Mouse (Mus musculus) cerebral cortex, adult 2 months (tissue): ENCODE data around the gene Ankrd10.

Experiments
- WGBS: fragments of 180-500 bp; shearing (Covaris S2); methylation state at CpG from one replicate; pipeline ENCODE4 v1.1.7; 2018; 5-methylcytosine and 5-hydroxymethylcytosine counted together

The Ankrd10 gene

GRCm38 (mm10) chr8:11635611-11636081 lies at the start of gene Ankrd10:
Gene Ankrd10, minus strand, starts transcription at chr8:11635757.
- WGBS, result under 1% methylated on average over 40 of the region's 40 CpGs

DNA sequence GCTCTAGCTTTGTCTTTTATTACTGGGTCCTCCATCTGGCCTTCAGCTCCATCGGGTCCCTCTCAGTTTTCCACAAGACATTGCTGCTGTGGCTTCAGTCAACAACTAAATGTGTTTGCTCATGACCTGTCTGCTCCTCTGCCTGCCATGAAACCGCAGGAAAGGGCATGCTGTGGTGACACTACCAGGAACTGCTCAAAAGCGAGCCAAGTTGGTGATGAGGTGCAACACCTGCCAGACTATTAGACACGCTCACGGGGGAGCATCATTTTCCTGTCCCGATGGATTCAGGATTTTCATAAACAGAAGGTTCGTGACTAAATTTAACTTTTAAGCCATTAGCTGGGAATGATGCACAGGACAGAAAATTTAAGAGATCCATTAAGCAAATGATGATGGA lies 49.0 kb upstream of the Ankrd10 start:
- WGBS, result 92% methylated on average over 7 of the region's 7 CpGs

- 80% methylated on average over 2 of the region's 2 CpGs for whole genome bisulfite sequencing
Measured at GRCm38 (mm10) chr8:11668308-11668707, 32.8 kb upstream of the Ankrd10 start.

- WGBS, result 59% methylated on average over 20 of the region's 20 CpGs
Measured at GRCm38 (mm10) chr8:11666023-11666716, 30.6 kb upstream of the Ankrd10 start.

DNA sequence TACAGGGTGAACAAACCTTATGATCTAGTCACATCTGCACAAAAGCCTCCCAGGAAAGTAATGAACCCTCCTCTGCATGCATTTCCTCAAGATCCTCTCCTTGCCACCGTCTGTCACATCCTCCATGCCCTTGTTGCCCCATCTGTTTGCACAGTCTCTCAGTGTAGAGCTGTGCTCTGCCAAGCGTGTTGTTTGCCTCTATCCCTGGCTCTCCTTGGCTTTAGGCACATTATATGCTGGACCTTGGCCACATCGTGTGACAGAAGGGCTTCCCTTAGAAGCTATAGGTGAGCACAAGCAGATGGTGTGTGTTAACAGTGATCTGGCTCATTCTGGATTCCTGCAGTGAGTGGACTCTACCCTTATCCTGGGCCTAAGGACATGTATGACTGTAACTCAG lies 26.4 kb upstream of the Ankrd10 start:
- WGBS, result 70% methylated on average over 3 of the region's 3 CpGs

DNA sequence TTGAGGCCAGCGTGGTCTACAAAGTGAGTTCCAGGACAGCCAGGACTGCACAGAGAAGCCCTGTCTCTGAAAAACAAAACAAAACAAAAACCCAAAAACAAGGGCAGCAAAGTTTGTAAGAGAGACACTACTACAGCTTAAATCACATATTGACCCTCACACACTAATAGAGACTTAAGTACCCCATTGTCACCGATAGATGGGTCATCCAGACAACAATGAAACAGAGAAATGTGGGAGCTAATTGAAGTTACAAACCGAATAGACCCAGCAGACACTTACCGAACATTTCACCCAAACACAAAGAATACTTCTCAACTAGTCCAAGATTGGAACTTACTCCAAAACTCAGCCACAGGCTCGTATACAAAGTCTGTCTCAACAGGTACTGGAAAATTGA lies 14.5 kb upstream of the Ankrd10 start:
- 92% methylated on average over 5 of the region's 5 CpGs for WGBS

DNA sequence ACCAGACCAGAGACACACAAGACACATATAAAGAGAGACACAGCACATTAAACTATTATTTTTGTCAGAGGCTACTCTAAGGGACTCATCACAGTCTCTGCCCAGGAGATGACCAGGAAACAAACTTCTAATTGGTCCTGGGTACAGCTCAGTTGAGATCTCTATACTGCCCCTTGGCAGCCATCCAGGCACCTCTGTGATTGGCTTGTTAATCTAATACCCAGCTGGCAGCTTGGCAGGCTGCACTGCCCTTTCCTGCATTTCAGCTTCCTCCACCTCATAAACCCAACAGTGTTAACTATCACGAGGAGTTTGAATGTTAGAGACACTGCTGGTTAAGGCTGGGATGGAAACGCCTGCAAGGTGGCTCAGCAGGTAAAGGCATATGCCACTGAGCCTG lies 7.6 kb upstream of the Ankrd10 start:
- WGBS, result 74% methylated on average over 2 of the region's 2 CpGs

GRCm38 (mm10) chr8:11640606-11641005 lies 5.0 kb upstream of the Ankrd10 start:
- 80% methylated on average over 2 of the region's 2 CpGs for WGBS

DNA sequence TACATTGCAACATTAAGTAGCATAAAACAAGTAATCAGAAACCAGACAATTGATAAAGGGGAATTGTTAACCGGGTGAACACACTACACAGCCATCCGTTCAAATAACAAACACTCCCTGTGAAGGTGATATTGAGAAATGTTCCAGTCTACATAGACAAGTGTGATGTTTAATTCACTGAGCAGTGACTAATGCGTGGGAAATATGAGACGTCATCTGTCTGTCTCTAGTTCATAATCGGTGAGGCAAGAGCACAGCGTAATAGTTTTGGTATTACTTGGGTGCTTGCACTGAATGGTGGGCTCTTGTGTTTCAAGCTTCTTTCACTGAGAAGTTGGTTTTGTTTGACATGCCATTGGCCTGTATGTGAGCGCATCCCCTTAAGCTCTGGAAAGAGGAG lies 2.0 kb upstream of the Ankrd10 start:
- WGBS, result 81% methylated on average over 7 of the region's 7 CpGs

DNA sequence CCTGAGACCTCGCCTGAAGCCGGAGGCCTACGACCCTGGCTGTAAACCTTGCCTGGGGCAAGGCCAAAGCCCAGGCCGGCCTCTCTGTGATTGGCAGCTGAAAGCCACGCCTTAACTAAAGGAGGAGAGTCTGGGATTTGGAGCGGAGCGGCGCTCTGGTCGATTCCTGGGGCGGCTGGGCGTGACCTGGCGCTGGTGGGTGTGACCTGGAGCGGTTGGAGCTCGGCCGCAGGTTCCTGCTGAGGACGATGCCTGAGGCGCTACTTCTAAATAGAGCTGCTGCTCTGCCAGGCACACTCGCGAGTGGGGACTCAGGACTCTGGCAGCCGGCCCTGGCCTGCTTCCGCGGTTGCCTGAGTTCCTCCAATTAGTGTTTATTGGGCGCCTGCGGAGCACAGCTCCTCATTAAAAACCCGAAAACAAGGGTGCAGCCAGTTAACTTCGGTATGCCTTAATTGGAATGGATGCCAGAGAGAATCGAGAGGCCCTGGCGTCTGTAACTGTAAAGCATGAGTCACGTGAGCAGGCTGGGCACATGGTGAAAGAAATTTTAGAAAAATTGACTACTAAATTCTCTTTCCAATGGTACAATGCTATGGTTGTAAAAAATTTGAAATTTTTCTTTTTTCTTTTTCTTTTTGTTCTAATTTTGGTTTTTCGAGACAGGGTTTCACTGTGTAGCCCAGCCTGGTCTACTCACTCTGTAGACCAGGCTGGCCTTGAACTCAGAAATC lies 934 bp upstream of the Ankrd10 start:
- WGBS, result 3% methylated on average over 30 of the region's 30 CpGs

GRCm38 (mm10) chr8:11635012-11635577 lies 462 bp downstream of the Ankrd10 start:
- WGBS, result under 1% methylated on average over 67 of the region's 70 CpGs

DNA sequence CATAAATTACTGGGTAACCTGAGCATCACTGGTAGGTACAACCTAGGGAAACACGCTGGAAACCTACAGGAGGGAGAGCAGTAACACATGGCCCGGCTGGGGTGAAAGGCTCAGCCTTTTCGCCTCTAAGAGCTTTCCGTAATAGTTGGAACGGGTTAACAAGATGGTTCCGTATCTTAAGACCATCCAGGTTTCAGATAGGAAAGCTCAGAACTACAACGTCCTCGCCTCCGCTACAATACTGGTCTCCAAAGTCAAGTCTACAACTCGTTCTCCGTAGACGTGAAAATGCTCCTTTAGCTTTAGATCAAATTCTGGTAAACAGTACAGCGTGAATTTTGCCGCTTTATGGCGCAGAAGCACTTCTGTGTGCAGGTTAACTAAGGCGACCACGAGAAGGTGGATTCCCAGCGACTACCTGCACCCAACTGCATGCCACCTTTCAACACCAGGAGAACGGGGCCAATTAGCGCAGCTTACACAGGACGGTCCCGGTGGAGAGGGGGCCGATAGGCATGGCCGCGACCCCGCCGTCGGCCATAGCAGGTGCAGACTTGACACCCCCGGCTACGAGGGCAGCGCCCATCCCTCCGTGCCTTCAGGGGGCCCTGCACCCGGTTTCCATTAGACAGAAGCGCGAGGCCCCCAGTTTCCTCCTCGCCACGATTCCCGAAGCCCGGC lies 1.1 kb downstream of the Ankrd10 start:
- WGBS, result 3% methylated on average over 39 of the region's 39 CpGs

DNA sequence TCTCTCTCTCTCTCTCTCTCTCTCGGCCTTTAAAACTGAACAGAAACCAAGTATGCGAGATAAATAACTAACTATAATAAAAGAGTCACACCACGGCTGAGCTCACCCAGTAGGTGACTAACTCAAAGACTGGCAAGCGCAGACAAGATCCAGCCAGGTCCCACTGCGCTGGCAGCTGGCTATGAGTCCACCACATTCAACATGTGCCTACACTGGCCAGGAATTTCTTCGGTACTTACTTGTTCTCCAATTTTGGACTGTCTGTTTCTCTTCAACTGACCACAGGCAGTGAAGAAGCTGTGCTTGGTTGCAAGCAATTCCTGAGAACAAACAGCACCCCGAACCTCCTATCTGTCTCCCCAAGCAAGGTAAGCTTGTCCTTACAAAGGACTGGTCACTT lies 2.1 kb downstream of the Ankrd10 start:
- 44% methylated on average over 7 of the region's 7 CpGs for WGBS

DNA sequence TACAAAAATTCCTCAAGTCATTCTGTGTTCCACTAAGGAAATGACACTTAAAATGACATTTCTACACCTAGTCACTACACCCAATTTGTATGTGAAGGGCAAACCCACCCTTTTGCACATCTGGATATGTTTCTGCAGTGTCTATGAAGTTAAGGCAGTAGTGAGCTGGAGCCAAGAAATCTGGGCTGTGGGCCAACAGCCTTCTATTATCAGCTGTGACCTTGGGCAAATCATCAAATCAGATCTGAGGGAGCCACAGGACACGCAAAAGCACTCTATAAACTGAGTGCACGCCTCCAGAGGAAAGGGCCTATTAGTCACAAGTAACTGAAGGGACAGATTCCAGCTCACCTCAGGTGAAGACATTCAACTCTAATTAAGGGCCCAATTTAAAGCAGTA lies 3.2 kb downstream of the Ankrd10 start:
- WGBS, result 51% methylated on average over 2 of the region's 2 CpGs

GRCm38 (mm10) chr8:11629206-11629605 lies 6.4 kb downstream of the Ankrd10 start:
- 78% methylated on average over 5 of the region's 5 CpGs for WGBS

DNA sequence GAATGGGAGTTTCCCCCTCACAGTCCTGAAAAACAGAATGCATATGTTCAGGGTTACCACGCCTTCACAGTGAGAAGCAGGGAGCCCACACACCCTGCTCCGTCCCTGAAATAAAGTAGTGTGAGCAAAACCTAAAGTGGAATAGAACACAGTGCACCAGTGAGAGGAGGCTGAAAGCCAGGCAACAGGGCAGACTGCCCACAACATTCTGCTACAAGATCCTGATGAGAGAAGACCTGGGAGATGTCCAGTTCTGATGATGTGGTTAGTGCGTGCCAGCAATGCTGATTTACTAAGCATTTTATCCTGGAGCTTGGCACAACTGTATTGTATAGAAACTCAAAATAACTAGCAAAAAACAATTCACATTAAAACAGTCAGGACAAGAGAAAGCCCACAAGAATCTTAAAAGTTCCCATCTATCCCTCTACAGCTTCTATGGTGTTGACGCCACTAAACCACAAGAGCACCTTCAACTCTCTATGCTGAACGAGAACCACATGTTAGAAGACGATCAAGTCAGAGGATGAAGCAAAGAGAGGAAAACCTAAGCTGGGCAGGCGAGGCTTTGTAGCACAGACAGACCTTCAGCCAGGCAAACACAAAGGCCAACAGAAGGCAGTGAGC lies 6.9 kb downstream of the Ankrd10 start:
- WGBS, result 28% methylated on average over 7 of the region's 7 CpGs

DNA sequence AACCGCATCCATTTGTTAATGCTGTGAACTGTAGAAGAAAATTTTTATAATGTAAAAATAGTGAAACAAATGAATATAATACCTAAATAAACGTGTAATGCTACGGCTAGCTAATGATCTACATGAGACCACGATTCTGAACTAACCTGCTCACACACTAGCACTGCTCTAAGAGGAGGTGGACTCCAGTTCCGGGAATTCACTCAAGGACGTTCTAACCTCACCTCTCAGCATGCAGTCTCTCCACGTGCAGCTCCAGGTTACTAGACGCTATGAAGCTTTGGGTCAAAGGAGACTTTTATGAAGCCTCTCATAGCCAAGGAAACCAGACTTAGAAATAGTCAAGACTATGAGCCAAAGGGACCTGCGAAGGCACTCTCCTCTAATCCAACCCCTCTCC lies 7.8 kb downstream of the Ankrd10 start:
- WGBS, result 78% methylated on average over 9 of the region's 9 CpGs

GRCm38 (mm10) chr8:11625084-11625483 lies 10.5 kb downstream of the Ankrd10 start:
- WGBS, result 82% methylated on average over 4 of the region's 4 CpGs

- 78% methylated on average over 3 of the region's 3 CpGs for WGBS
Measured at GRCm38 (mm10) chr8:11619091-11619490, 16.5 kb downstream of the Ankrd10 start.

DNA sequence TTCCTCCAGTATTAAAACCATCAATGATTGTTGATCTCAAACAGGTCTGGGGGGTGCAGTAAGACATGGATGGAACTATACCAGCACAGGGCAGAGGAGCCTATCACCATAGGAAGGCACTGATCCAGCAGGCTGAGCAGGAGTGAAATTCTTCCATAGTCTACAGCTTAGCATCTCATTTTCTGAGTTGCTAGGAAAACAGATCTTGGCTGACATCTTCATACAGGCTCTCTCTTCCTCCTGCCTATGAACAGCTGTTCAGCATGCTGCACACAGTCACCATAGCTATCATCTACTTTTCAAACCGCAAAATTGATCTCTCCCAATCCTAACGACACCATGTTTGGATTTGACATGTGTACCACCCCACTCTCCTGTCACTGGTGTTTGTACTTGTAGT lies 17.5 kb downstream of the Ankrd10 start:
- WGBS, result 49% methylated on average over 2 of the region's 2 CpGs

DNA sequence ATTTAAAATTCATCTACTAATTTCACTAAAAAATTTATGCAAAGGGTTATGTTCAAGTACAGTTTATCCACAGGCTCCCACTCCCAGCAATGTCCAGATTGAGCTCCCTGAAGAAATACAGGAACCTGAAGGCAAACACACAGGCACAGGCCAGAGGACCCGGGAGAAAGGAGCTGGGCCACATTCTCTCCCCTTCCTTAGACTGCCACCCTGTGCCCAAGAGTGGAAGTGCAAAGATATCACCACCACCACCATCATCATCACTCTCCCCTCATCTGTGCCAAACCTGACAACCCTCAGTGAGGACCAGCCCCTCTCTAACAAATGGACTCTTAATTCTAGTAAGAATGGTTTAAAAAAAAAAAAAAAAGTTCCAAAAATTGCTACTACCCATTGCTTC lies 19.3 kb downstream of the Ankrd10 start:
- WGBS, result 0% methylated on average over 1 of the region's 1 CpGs
